Comparison of ENCODE assay signal across 8 mouse cellular contexts in genomic region chr10:128368402-128369217, GRCm38 (mm10). TPM values are rescaled to one million over a fixed set of nuclear protein-coding genes. Genes with fewer than 3 reads are reported as not detected.
DNase-seq lines count a peak whose midpoint lies in the region; ATAC-seq and TF ChIP-seq lines count a peak whose summit lies in the region.

Coq10a (minus strand) TSS chr10:128368997.

- peak; percentile 99 for DNase-seq in MN1 (ENCODE audit: low spot score)
- DNase-seq in cerebellum, adult 9-10 months = peak; percentile 96
- DNase-seq in hindbrain, embryonic 10.5 days (ENCODE audit: low spot score) = peak; percentile 92
- peak; percentile 96 for DNase-seq in layer of hippocampus, adult 9-11 months
- peak; percentile 97 for DNase-seq in lung, postnatal 0 days (ENCODE audit: low spot score)
- peak; percentile 75 for DNase-seq in ovary, postnatal 14 days (ENCODE audit: low spot score)
- DNase-seq in thymus, postnatal 14 days = peak; percentile 94

- no peaks in the 10 kb centered on the region for H3K9me3 ChIP-seq in hindbrain, embryonic 10.5 days
- H3K9me3 ChIP-seq in lung, postnatal 0 days (ENCODE audit: low read length) = no peaks in the 10 kb centered on the region

- peak within 1 kb of the TSS; percentile 80 for H3K4me3 ChIP-seq in hindbrain, embryonic 10.5 days
- H3K4me3 ChIP-seq in lung, postnatal 0 days (ENCODE audit: low read depth, low read length) = peak within 1 kb of the TSS; percentile 70

- WGBS in hindbrain, embryonic 10.5 days = under 1% methylated on average over 87 of the region's 87 CpGs
- under 1% methylated on average over 65 of the region's 87 CpGs for WGBS in lung, postnatal 0 days

- peak within 1 kb of the TSS; percentile 54 for H3K9ac ChIP-seq in lung, postnatal 0 days (replicated peaks; ENCODE audit: low read depth)

- H3K4me1 ChIP-seq in hindbrain, embryonic 10.5 days (replicated peaks) = peaks cover 25% of the 10 kb centered on the region
- H3K4me1 ChIP-seq in lung, postnatal 0 days (ENCODE audit: insufficient read depth, low read depth, low read length) = peaks cover 5% of the 10 kb centered on the region; the same call in 1 of the 2 replicates

- ATAC-seq in frontal cortex, adult (ENCODE audit: low TSS enrichment) = peak; percentile 92
- ATAC-seq in lung, postnatal 0 days = peak; percentile 97

- peak within 1 kb of the TSS; percentile 70 for H3K4me2 ChIP-seq in lung, postnatal 0 days (replicated peaks; ENCODE audit: low read depth, low read length)

- TF ChIP-seq CTCF in lung, postnatal 0 days (IDR thresholded peaks at IDR 0.05) = no peak

- H3K27ac ChIP-seq in hindbrain, embryonic 10.5 days = peak within 1 kb of the TSS; percentile 89
- peak within 1 kb of the TSS; percentile 90 for H3K27ac ChIP-seq in lung, postnatal 0 days (ENCODE audit: low read length)

- H3K27me3 ChIP-seq in hindbrain, embryonic 10.5 days (ENCODE audit: insufficient read depth, poor library complexity, severe bottlenecking) = no peaks in the 10 kb centered on the region
- H3K27me3 ChIP-seq in lung, postnatal 0 days (replicated peaks; ENCODE audit: insufficient read depth, low read length) = no peaks in the 10 kb centered on the region

- TF ChIP-seq EP300 in lung, postnatal 0 days (IDR thresholded peaks at IDR 0.05) = no peak

- peaks cover 21% of the 10 kb centered on the region for H3K36me3 ChIP-seq in hindbrain, embryonic 10.5 days
- 0 out of 2 replicates have a peak, but pooled peaks cover under 1% of the 10 kb centered on the region for H3K36me3 ChIP-seq in lung, postnatal 0 days (ENCODE audit: insufficient read depth, low read length)

RNA-seq across cellular contexts. Expression of gene Coq10a, which starts in this region (rescaled TPM):
- 14.5 and 21.6 TPM in 2 replicates for polyA plus RNA-seq in hindbrain, embryonic 10.5 days (2016; fragmentation: Nextera tagmentation; extraction: Ambion mirVana)
- polyA plus RNA-seq in lung, postnatal 0 days (2015; fragmentation: Nextera tagmentation; extraction: Ambion mirVana) = 16.4 and 19.9 TPM in 2 replicates

Comparison
In these comparisons a context has a peak if more than half of its experiments do, and no peak if none do; other contexts are left out.
1. Peak in every context shown above with its lines: DNase-seq, ATAC-seq, H3K4me3 ChIP-seq and H3K27ac ChIP-seq.